Mouse (Mus musculus) lung, embryonic 16.5 days (tissue): Measurements from ENCODE around the gene P4ha3. TPM values are rescaled to one million over a fixed set of nuclear protein-coding genes. Genes with fewer than 3 reads are reported as not detected.
A peak's percentile ranks its signal among the peaks of the same experiment; 100 is the strongest.

Experiments
- ATAC-seq: fragments of 200-750 bp; cut with Nextera tagmentation; 2 replicates; pipeline ENCODE4 v1.8.0; 2017; ENCODE audit warnings: low read depth, mild to moderate bottlenecking, moderate library complexity
- H3K27ac ChIP-seq: fragments of 300-500 bp; sonication (generic); 2 replicates; pipeline ENCODE4 v1.5.1; 2014; ENCODE audit warnings: mild to moderate bottlenecking, control low read depth, low read length
- H3K27me3 ChIP-seq: fragments of 300-500 bp; sonication (generic); 2 replicates; pipeline ENCODE4 v1.6.1; 2014; ENCODE audit warnings: low read depth, low read length, mixed read lengths; ENCODE audit not compliant: control insufficient read depth, insufficient read depth
- H3K36me3 ChIP-seq: fragments of 300-500 bp; sonication (generic); 2 replicates; pipeline ENCODE4 v1.6.1; 2014; ENCODE audit warnings: low read length; ENCODE audit not compliant: control insufficient read depth, insufficient read depth
- H3K4me1 ChIP-seq: fragments of 300-500 bp; sonication (generic); replicated peaks from 2 replicates; pipeline ENCODE4 v1.6.1; 2014; ENCODE audit warnings: low read length, mixed read lengths; ENCODE audit not compliant: control insufficient read depth, insufficient read depth
- H3K4me2 ChIP-seq: fragments of 300-500 bp; sonication (generic); 2 replicates; pipeline ENCODE4 v1.6.1; 2014; ENCODE audit warnings: low read depth, low read length, control low read depth
- H3K4me3 ChIP-seq: fragments of 300-500 bp; sonication (generic); 2 replicates; pipeline ENCODE4 v1.5.1; 2014; ENCODE audit warnings: mild to moderate bottlenecking, low read length, control low read depth
- H3K9ac ChIP-seq: fragments of 300-500 bp; sonication (generic); 2 replicates; pipeline ENCODE4 v1.6.1; 2014; ENCODE audit warnings: low read length, control low read depth
- H3K9me3 ChIP-seq: fragments of 300-500 bp; sonication (generic); 2 replicates; pipeline ENCODE4 v1.6.1; 2016; ENCODE audit warnings: low read length; ENCODE audit not compliant: control insufficient read depth
- WGBS: fragments of 180-500 bp; shearing (Covaris S2); extraction: QIAGEN DNeasy Blood & Tissue Kit; methylation state at CpG from one replicate; pipeline ENCODE4 v1.1.7; 2014; 5-methylcytosine and 5-hydroxymethylcytosine counted together
- polyA plus RNA-seq: library from polyadenylated mRNA; unstranded; fragments of >200 nt; fragmentation: Nextera tagmentation; extraction: Ambion mirVana; gene quantifications from 2 replicates; pipeline ENCODE4 v1.2.1, GENCODE M21; 2015

P4ha3 gene
- polyA plus RNA-seq, 1 experiment from 2014 or later, result 17.2 TPM

DNA sequence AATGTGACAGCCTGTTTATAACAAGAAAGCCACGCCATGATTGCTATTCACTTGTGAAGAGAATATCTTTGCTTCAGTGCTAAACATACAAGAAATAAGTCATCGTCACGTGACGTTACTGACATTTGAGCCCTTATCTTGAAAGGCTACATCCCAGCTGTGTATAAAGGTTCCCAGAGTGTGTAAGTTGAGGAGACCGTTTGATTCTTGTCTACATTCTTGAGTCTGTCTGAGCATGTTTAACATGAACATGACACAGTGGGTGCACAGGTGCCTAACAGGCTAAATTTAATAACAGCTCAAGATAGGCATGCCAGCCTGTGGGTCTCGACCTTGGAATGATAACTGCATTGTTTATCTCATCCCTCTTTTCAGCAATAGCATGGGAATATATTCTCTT lies 10.8 kb upstream of the P4ha3 start:
- Histone ChIP-seq H3K27me3 (no peaks in the 10 kb centered on the region), H3K4me2 (no peak overlapping the region), H3K27ac (no peak overlapping the region), H3K4me1 (no peaks in the 10 kb centered on the region), H3K36me3 (no peaks in the 10 kb centered on the region), H3K9me3 (no peaks in the 10 kb centered on the region), H3K9ac (no peak overlapping the region), H3K4me3 (no peak overlapping the region)
- 49% methylated on average over 6 of the region's 6 CpGs for WGBS
- ATAC-seq, result no peak

DNA sequence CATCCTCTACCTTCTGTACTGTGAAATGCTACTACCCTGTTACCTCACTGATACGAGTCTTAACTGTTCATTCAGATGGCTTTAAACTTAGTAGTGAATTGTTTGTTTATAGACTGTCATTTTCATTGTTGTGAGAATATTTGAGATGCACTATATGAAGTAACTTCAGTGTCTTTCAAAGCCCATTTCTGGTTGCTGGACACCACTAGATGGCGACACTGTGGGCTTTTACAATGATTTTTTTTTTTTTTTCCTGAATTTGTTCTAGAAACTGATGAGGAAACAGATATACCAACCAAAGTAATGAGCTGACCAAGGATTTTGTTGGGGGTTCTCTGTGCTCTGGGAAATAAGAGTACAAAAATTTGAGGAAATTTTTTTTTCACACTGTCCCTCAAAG lies 8.9 kb upstream of the P4ha3 start:
- Histone ChIP-seq H3K4me1 (no peaks in the 10 kb centered on the region), H3K4me3 (no peak overlapping the region), H3K9ac (no peak overlapping the region), H3K4me2 (no peak overlapping the region), H3K27ac (no peak overlapping the region), H3K9me3 (no peaks in the 10 kb centered on the region), H3K36me3 (no peaks in the 10 kb centered on the region), H3K27me3 (no peaks in the 10 kb centered on the region)
- WGBS, result 37% methylated on average over 2 of the region's 2 CpGs
- ATAC-seq, result no peak

DNA sequence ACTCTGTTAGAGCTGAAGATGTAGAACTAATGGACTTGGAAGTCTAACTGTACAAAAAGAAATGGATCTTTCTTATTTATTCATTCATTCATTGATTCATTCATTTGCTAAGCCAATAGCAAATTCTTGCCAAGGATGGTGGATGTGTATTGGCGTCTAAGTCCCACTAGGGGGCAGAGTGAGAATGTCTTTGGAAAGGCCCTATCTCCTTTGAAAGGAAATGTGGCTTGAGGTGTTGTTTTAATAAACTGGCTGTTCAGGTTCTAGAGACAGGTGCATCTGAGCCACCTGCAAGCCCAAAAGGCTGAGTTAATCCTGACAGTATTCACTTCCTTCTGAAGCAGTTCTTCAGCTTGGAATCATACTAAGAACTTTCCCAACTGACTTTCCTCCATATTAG lies 5.5 kb upstream of the P4ha3 start:
- Histone ChIP-seq H3K4me1 (peaks cover 2% of the 10 kb centered on the region), H3K27ac (no peak overlapping the region), H3K36me3 (no peaks in the 10 kb centered on the region), H3K9ac (no peak overlapping the region), H3K27me3 (no peaks in the 10 kb centered on the region), H3K4me3 (no peak overlapping the region), H3K9me3 (no peaks in the 10 kb centered on the region), H3K4me2 (no peak overlapping the region)
- no peak for ATAC-seq
- WGBS, result 0% methylated on average over 1 of the region's 1 CpGs

DNA sequence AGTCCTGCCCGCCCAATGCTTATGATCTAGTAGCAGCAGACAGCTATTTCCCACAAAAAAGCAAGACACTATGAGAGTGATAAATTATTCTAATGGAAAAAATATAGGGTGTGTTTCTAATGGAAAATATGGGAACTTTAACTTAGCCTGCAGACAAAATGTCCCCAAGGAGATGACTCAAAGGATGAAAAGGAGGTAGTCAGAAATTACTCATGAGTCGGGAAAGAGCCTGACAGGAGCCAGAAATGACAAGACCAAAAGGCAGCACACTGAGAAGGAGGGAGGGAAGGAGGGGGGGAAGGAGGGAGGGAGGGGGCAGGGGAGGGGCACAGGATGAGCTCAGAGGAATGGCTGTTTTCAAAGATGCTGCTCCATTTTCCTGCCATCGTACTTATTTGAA lies 3.7 kb upstream of the P4ha3 start:
- 56% methylated on average over 3 of the region's 3 CpGs for WGBS

DNA sequence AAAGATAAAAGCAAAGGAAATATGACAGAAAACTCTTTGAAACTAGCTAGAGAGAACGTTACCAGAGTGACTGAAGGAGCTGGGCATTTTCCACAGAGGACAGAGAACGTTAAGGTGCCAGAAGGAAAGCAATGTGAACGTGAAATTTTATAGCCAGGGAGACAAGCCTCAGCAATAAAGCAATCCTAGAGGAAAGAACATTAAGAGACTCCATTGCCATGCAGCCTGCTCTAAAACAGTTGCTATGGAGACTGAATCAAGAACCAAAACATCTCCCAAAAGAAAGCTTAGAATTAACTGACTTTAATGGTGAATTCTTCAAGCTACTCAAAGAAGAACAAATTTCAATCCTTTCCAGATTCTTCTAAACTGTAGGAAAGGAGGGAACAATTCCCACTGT lies 2.0 kb upstream of the P4ha3 start:
- H3K4me2 ChIP-seq, result no peak overlapping the region
- H3K27ac ChIP-seq, result no peak overlapping the region
- H3K4me3 ChIP-seq, result no peak overlapping the region
- no peaks in the 10 kb centered on the region for H3K27me3 ChIP-seq
- ATAC-seq, result no peak
- peaks cover 26% of the 10 kb centered on the region for H3K4me1 ChIP-seq
- no peak overlapping the region for H3K9ac ChIP-seq
- 31% methylated on average over 3 of the region's 3 CpGs for WGBS
- H3K9me3 ChIP-seq, result no peaks in the 10 kb centered on the region
- H3K36me3 ChIP-seq, result no peaks in the 10 kb centered on the region

More for the DNA sequence above, 3.7 kb upstream of the P4ha3 start:
- Histone ChIP-seq H3K36me3 (no peaks in the 10 kb centered on the region), H3K27ac (no peak overlapping the region), H3K4me1 (peaks cover 15% of the 10 kb centered on the region), H3K27me3 (no peaks in the 10 kb centered on the region), H3K4me2 (no peak overlapping the region), H3K9me3 (no peaks in the 10 kb centered on the region), H3K9ac (no peak overlapping the region), H3K4me3 (no peak overlapping the region)
- no peak for ATAC-seq

DNA sequence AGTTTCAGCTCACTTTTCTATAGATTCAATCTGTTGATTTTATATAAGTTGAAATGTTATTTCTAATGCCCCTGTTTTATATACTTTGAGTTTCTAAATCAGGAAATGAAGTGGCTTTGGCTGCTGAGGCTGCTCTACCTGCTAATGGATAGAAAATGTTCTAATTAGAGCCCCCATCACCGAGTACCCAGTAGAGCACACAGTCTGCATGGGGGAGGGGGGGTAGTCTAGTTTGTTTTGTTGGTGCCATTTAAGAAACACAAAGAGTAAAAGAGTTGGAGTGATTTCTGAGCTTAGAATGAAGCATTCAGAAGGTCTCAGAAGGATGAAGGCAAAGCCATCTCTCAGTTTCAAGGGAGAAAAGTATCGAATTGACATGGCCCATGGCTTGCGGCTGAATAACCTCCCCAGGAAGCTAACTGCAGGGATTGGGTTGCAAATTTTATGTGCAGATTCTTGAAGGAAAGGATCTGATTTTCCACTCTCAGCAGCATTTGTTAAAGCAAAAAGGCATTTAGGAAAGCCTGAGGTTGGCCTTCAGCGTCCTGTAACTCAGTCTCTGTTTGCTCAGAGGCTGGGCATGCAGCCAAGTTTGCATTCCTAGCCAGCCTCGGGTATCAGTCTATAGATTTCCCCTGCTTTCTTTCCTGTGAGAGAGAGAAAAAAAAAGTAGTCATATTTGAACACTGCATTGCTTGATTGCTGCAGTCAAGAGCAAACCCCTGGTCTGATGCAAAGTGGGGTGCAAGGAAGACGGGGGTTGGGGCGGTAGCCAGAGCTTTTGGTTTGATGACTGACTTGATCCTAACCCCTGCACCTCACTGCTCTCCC lies 2.6 kb downstream of the P4ha3 start:
- H3K4me2 ChIP-seq, result peak overlapping the region; percentile 56
- no peaks in the 10 kb centered on the region for H3K36me3 ChIP-seq
- H3K4me1 ChIP-seq, result peaks cover 42% of the 10 kb centered on the region
- H3K9ac ChIP-seq, result peak overlapping the region; percentile 57
- peak overlapping the region; percentile 32 for H3K4me3 ChIP-seq
- no peaks in the 10 kb centered on the region for H3K9me3 ChIP-seq
- WGBS, result 7% methylated on average over 7 of the region's 7 CpGs
- H3K27ac ChIP-seq, result peak overlapping the region; percentile 98
- H3K27me3 ChIP-seq, result no peaks in the 10 kb centered on the region
- peak; percentile 91 for ATAC-seq

DNA sequence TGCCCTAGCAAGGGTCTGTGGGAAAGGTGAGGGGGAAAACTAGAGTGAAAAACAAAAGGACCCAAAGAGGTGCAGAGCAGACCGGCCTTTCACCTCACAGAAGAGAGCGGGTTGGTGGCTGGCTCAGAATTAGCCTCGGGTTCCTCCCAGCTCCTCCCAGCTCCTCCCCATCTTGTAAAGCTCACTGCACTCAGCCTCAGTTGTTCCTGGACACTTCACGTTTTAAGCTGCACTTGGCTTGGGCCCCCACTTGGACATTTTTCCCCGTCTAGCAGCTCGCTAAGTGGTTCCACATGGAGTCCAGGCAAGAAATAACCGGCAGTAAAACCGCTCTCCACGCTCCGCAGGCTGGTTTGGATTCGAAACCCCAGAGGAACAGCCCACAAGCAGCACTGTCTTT lies 3.3 kb downstream of the P4ha3 start:
- Histone ChIP-seq H3K9me3 (no peaks in the 10 kb centered on the region), H3K27me3 (no peaks in the 10 kb centered on the region), H3K36me3 (0 out of 2 replicates have a peak, but pooled peaks cover 2% of the 10 kb centered on the region), H3K9ac (peak overlapping the region; percentile 57), H3K27ac (peak overlapping the region; percentile 98), H3K4me2 (peak overlapping the region; percentile 56), H3K4me1 (peaks cover 42% of the 10 kb centered on the region), H3K4me3 (peak overlapping the region; percentile 32)
- WGBS, result 18% methylated on average over 11 of the region's 11 CpGs
- peak; percentile 88 for ATAC-seq

DNA sequence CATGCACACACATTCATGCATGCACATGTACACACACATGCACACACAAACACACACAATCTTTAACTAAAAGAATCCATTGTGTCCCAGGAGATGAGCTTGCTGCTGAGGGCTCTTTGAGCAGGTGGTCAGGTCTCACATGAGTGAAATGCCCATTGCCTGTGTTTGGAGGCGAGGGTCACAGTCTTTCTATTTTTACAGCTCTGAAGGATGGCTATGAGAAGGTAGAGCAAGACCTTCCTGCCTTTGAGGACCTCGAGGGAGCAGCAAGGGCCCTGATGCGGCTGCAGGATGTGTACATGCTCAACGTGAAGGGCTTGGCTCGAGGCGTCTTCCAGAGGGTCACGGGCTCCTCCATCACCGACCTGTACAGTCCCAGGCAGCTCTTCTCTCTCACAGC lies 8.2 kb downstream of the P4ha3 start:
- no peak overlapping the region for H3K9ac ChIP-seq
- no peaks in the 10 kb centered on the region for H3K27me3 ChIP-seq
- no peak overlapping the region for H3K4me3 ChIP-seq
- 0 out of 2 replicates have a peak, but pooled peaks cover 2% of the 10 kb centered on the region for H3K36me3 ChIP-seq
- no peaks in the 10 kb centered on the region for H3K9me3 ChIP-seq
- 75% methylated on average over 8 of the region's 8 CpGs for WGBS
- H3K4me1 ChIP-seq, result peaks cover 14% of the 10 kb centered on the region
- H3K27ac ChIP-seq, result no peak overlapping the region
- ATAC-seq, result no peak
- no peak overlapping the region for H3K4me2 ChIP-seq

DNA sequence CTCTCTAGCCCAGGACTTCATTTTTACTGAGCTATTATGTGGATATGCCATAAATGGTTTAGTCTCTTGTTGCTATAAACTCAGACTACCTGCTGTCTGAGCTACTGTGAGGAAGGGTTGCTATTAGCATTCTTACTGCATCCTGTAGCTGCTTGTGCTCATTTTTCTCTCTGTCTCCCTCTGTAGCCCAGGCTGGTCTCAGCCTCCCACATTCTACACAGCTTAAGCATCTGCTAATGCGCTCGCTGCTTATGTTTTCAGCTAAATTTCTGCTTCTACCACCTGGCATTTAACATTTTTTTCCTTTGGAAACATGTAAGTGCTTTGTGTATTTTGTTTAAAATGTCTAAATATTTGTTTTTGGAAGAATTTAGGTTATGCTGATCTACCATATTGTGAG lies 10.4 kb downstream of the P4ha3 start:
- H3K27ac ChIP-seq, result no peak overlapping the region
- no peak overlapping the region for H3K4me3 ChIP-seq
- no peak overlapping the region for H3K4me2 ChIP-seq
- no peak for ATAC-seq
- no peaks in the 10 kb centered on the region for H3K27me3 ChIP-seq
- H3K9me3 ChIP-seq, result no peaks in the 10 kb centered on the region
- no peaks in the 10 kb centered on the region for H3K4me1 ChIP-seq
- H3K9ac ChIP-seq, result no peak overlapping the region
- H3K36me3 ChIP-seq, result 0 out of 2 replicates have a peak, but pooled peaks cover 2% of the 10 kb centered on the region
- 90% methylated on average over 2 of the region's 2 CpGs for WGBS
